Mouse (Mus musculus): ENCODE data around the gene Vcp.

Gene Vcp

GRCm38 (mm10) chr4:43000141-43000986 is at the start of gene Vcp:
Vcp (minus strand) TSS chr4:43000507.
- peak; percentile 99 for DNase-seq (ENCODE audit: low read depth, low spot score)

DNA sequence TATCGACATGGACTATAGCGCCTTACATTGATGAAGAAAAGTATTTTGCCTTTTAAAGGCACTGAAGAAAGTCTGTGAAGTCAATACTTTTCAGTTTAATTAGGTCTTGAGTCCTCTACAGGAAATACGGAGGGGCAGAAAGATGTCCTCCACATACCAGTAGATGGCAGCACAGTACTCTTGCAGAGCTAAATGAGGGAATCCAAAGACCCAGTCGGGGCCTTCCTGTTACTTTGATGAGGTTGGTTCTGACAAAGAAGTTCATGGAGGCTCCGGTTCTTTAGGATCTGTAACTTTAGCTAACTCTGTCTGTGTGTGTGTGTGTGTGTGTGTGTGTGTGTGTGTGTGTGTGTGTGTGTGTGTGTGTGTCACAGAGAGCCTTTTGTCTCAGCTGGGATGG is 46.9 kb upstream of the Vcp start:
- peak; percentile 85 for DNase-seq (ENCODE audit: low read depth, low spot score)

GRCm38 (mm10) chr4:43046607-43047006 is 46.3 kb upstream of the Vcp start:
- no peak for DNase-seq (ENCODE audit: low read depth, low spot score)

DNA sequence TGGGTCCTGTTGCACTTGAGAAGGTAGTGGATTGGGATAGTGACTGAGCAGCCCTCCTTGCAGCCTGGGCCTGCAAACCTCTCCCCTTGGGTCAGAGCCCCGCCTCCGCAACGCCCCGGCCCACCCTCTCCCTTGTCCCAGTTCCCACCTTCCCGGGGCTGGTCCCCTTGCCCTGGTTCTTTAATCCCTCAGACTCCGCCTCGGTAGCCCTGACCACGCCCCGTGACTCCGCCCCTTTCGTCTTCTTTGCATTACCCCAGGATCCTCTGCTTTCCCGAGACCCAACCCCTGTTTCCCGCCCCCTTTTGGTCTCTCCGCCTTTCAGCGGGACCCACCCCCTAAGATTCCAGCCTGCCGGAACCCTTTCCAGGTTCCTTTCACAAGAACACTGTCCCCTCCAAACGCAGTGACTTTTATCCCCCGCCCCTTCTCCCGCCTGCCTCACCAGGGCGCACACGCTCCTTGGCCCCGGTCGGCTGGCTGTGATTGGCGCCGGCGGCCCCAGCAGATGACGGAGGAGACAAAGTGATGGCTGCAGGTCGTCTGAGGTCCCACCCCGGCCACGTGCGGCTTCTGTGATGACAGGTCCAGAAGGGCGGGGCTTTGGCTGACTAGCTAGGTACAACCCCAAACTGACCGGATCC is 45.5 kb upstream of the Vcp start, which contains the start of gene Fam214b:
Gene Fam214b (minus strand): TSS at position 562 of the 644 bp plus-strand sequence.
- DNase-seq (ENCODE audit: low read depth, low spot score): peak; percentile 98

DNA sequence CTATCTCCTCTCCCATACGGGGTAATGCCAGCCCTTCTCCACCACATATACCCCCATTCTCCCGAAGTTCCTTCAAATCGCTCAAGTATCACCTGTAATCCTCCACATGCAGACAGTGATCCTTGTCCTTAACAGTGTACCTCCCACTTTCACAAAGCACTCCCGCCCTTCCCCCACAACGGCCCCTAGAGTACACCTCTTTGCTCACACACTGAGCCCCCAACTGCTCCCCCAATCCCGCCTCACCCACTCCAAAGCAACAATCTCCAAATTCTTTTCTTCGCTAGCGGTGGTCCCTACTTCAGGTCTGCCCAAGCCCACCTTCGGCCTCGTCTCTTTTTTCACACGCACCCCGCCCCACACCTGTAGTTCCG is 45.0 kb upstream of the Vcp start:
- no peak for DNase-seq (ENCODE audit: low read depth, low spot score)

DNA sequence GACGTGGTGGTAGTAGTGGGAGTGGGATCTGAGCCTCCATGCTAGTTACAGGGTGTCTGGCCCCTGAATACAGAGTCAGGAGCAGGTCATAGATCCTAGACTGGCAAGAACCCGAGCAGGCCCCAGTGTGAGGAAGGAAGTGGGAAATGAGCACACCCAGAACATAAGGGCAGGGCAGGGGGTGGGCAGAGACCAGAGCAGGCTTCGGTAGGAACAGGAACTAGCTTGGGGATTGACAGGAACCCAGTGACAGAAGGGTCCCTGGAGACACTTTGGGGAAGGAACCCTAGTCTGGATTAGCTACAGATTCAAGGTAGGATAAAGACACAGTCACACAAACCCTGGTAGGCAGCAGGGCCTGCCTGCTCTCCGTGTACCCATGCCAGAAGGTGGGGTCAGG is 44.4 kb upstream of the Vcp start:
- DNase-seq (ENCODE audit: low read depth, low spot score): no peak

DNA sequence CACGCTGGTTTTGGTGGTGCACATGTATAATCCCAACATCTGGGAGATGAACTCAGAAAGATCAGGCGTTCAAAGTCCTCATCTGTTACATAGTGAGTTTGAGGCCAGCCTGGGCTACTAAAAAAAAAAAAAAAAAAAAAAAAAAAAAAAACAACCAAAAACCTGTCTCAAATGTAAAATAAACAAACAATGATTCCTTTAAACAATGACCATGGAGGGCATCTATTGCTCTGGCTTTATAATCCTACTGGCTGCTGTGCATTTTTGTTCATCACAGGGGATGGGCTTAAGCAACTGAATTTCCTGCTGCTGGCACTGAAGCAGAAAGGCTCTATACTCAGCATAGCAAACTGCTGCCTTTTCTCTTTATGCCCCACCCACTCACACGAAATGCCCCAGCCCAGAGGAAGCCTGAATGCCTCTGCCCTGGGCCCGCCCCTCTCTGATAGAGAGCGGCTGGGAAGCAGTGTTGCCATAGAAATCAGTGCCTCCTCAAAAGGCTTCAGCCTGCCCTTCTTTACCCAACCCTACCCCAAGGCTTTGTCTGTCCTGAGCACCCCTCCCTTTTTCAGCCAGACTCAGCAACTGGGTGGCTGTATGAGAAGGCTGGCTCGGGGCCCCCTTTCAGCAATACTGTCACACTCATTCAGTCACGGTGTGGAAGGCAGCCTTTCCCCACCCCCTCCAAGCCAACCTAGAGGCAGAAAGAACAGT is 43.5 kb upstream of the Vcp start:
- no peak for DNase-seq (ENCODE audit: low read depth, low spot score)

DNA sequence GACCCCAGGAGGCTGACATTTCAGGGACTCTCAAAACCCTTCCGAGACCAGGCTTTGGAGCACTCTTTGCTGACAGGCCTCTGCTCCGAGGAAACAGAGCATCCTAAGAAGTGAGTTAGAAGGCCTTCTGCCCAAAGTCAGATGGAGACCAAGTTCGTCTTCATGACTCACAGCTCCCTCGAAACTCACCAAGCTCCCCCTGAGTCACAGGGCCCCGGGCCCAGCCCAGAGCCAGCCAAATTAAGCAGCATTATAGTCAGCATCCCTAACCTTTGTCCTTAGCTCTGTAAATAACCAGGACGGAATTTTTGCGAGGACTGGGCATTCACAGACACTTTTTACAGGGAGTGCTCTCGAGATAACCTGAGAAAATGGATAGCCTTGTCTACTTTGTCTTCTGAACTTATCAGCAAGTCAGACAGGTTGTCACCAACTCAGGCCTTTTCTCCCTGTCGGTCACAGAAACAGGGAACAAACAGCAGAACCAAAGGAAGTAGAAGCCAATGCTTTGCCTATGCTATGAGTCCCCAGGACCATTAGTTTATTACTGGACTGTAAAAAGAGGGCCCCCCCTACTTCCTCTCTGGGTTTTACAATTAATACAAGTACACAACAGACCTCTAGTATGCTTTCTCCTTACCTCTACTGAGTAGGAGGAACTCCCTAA is 40.7 kb upstream of the Vcp start:
- no peak for DNase-seq (ENCODE audit: low read depth, low spot score)

DNA sequence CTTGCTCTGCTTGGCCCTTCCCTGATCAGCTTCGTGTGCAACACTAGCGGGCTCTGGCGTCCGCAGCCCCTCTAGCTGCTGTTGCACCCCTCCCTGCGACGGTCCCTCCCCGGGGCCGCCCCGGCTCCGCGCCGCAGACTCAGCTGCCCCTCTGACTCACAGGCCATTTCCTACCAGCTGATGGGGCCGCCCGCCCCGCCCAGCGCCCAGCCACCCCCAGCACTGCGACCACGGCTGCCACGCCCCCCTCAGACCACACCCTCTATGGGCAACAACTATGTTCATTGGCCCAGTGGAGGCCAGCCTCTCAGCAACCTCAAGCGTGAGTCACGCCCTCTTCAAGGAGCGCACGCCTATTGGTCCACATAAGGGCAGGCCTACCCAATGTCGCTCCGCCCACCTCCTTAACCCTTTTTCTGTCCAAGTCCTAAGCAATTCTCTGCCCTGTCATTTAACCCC is 39.8 kb upstream of the Vcp start:
- DNase-seq (ENCODE audit: low read depth, low spot score): peak; percentile 96

GRCm38 (mm10) chr4:43039609-43040008 is 39.3 kb upstream of the Vcp start:
- DNase-seq (ENCODE audit: low read depth, low spot score): no peak

GRCm38 (mm10) chr4:43038567-43039495 is 38.5 kb upstream of the Vcp start:
- DNase-seq (ENCODE audit: low read depth, low spot score): no peak

DNA sequence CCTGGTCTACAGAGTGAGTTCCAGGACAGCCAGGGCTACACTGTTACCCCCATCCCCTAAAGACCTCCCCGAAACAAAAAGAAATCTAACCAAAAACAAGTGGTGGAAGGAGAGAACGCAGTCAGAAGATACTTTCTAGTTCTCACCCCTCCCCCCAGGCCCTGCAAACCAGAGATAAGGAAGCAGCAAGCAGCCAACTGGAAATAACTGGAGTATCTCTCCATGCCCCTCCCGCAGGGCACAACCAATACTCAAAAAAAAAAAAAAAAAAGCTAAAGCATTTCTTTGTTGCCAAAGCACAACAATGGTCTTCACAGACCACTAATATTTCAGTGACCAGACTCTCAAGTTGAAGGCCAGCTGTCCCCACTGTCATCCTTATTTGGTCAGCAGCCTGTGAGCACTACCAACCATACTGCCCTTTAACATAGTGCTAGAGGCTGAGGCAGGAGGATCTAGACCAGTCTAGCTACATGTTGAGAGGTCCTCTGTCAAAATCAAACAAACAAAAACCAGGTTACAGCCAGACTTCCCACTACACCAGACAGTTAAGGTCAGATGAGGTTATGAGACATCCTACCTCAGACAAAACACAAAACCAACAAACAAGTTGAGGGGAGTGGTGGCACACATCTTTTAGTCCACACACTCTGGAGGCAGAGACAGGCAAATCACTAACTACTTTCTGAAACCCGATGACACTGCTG is 37.7 kb upstream of the Vcp start:
- DNase-seq (ENCODE audit: low read depth, low spot score): no peak

DNA sequence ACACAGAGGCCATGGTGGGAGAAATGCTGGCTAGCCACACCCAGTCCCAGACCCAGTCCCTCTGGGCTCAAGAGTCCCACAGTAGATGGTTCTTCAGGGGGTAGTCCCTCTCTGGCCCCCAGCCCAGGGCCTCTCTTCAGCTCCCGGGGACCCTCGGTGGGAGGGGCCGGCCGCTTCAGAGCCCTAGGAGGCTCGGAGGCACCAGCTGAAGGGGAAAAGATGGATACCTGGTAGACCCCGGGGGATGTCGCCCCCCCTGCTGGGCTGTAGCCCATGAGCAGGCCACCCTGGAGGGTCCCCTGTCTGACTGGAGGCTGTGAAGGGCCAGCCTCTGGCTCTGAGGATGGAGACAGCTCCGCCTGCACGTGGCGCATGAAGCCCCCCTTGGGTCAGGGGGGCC is 36.0 kb upstream of the Vcp start:
- no peak for DNase-seq (ENCODE audit: low read depth, low spot score)

DNA sequence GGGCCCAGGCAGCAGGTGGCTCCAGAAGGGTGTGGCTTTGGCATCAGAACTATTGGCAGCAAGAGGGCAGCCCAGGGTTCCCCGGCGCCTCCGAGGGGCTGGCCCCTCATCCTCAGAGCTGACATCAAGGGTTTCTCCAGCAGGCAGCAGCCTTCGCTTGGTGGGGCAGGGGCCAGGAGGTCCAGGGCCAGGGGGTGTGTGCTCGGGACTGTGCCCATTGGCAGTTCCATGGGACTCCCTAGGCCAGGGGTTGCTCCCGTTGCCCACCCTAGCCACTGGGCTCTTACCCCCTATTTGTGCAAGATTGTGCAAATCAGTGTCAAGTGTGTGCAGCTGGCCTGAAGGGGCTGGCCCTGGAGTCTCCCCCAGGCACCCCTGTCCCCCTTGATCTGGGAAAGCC is 35.5 kb upstream of the Vcp start:
- no peak for DNase-seq (ENCODE audit: low read depth, low spot score)

- DNase-seq (ENCODE audit: low read depth, low spot score): no peak
These were observed 33.2 kb upstream of the Vcp start for GRCm38 (mm10) chr4:43033481-43033880.

DNA sequence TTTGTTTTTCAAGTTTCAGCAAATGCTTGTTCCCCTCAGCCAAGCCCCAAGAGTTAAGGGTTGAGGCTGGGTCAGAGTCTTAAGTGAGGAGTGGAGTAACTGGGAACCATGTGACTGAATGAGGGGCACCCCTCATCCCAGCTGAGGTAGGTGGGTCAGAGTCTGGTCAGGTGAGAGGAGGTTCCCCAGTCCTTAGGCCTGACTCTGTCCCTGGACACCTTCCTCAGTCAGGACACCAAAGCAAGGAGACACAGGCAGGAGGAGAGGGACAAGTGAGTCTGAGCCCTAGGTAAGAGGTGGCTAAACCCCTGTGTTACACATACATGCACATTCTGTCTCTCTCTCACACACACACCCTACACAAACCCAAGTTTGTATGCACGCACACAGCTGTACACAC is 32.2 kb upstream of the Vcp start:
- DNase-seq (ENCODE audit: low read depth, low spot score): no peak

DNA sequence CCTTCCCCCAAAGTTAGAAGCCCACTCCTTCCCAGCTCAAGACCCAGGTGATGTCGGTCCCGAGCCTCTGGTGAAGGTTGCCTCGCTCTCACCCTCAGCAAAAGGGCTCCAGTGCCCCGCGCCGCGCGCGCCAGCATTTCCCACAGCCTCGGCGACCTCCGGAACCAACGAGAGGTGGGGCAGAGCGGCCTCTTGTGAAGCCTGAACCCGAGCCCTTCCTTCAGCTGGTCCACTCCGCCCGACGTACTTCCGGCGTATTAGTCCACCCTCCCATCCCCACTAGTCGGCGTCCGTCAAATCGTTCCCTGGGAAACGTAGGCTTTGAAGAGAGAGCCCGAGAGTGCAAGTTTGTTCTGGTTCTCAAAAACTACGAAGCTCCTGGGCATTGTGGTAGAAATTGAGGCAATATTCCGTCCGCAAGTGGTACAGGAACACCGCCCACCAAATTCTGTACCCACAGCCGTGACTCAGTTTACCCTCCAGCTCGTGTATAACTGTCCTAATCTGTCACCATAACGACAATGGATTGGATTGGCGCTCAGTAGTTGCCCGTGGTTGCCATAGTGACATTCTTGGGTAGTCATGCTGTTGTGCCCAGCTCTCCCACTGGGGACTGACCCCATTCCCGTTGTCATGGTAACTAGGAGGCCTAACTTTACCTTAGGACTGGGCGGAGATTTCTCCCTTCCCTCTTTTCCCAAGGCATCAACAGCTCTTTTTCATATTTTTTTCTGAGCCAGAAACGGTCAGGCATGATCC is 31.1 kb upstream of the Vcp start, which contains the start of gene Stoml2:
Gene Stoml2 (minus strand): TSS at position 474 of the 759 bp plus-strand sequence.
- DNase-seq (ENCODE audit: low read depth, low spot score): peak; percentile 91

GRCm38 (mm10) chr4:43030780-43031230 is 30.5 kb upstream of the Vcp start:
- no peak for DNase-seq (ENCODE audit: low read depth, low spot score)

GRCm38 (mm10) chr4:43030352-43030751 is 30.0 kb upstream of the Vcp start:
- no peak for DNase-seq (ENCODE audit: low read depth, low spot score)
